Mouse (Mus musculus) olfactory bulb, adult 2 months (tissue): ENCODE results near the gene Misp.

Experiments used
- CTCF ChIP-seq: fragments of 200-500 bp; IDR thresholded peaks from 2 replicates; pipeline ENCODE4 v1.5.1; 2012; ENCODE audit warnings: low read depth, mild to moderate bottlenecking, low read length, moderate library complexity; ENCODE audit not compliant: insufficient read depth
- POLR2A ChIP-seq: fragments of 200-500 bp; IDR thresholded peaks from 2 replicates; pipeline ENCODE4 v1.6.1; 2012; ENCODE audit warnings: mild to moderate bottlenecking, low read depth, low read length, moderate library complexity; ENCODE audit not compliant: insufficient read depth

GRCm38 (mm10) chr10:79822372-79822771 is 1.6 kb downstream of the Misp start:
- TF ChIP-seq CTCF (no peak), POLR2A (no peak)
